Mouse (Mus musculus) limb, embryonic 10.5 days (tissue): Measurements from ENCODE around the gene Ttyh2. TPM values are rescaled to one million over a fixed set of nuclear protein-coding genes. Genes with fewer than 3 reads are reported as not detected.
"Not testable (repeated sequence)": the region's sequence is repeated elsewhere in the genome, so short reads cannot be mapped to it uniquely, and the experiment has no call there.

ENCODE experiments used
- DNase-seq: peaks from one replicate; pipeline ENCODE4 v3.0.0-alpha.2; 2017; ENCODE audit warnings: low spot score
- H3K27ac ChIP-seq: fragments of 300-500 bp; sonication (generic); 2 replicates; pipeline ENCODE4 v1.5.1; 2016; ENCODE audit warnings: mild to moderate bottlenecking
- H3K27me3 ChIP-seq: fragments of 300-500 bp; sonication (generic); 2 replicates; pipeline ENCODE4 v1.6.1; 2016; ENCODE audit warnings: low read depth, mild to moderate bottlenecking; ENCODE audit not compliant: poor library complexity, severe bottlenecking
- H3K36me3 ChIP-seq: fragments of 300-500 bp; sonication (generic); 2 replicates; pipeline ENCODE4 v1.6.1; 2016; ENCODE audit warnings: mild to moderate bottlenecking, moderate library complexity
- H3K4me1 ChIP-seq: fragments of 300-500 bp; sonication (generic); 2 replicates; pipeline ENCODE4 v1.6.1; 2016
- H3K4me3 ChIP-seq: fragments of 300-500 bp; sonication (generic); 2 replicates; pipeline ENCODE4 v1.5.1; 2016; ENCODE audit warnings: mild to moderate bottlenecking, moderate library complexity
- H3K9me3 ChIP-seq: fragments of 300-500 bp; sonication (generic); replicated peaks from 2 replicates; pipeline ENCODE4 v1.6.1; 2016; ENCODE audit warnings: mild to moderate bottlenecking
- WGBS: fragments of 180-500 bp; shearing (Covaris S2); methylation state at CpG from one replicate; pipeline ENCODE4 v1.1.7; 2016; 5-methylcytosine and 5-hydroxymethylcytosine counted together
- polyA plus RNA-seq: library from polyadenylated mRNA; unstranded; fragments of >200 nt; fragmentation: Nextera tagmentation; extraction: Ambion mirVana; gene quantifications from 2 replicates; pipeline ENCODE4 v1.2.1, GENCODE M21; 2016

The Ttyh2 gene
- polyA plus RNA-seq, 1 experiment from 2014 or later, result 9.2 TPM

DNA sequence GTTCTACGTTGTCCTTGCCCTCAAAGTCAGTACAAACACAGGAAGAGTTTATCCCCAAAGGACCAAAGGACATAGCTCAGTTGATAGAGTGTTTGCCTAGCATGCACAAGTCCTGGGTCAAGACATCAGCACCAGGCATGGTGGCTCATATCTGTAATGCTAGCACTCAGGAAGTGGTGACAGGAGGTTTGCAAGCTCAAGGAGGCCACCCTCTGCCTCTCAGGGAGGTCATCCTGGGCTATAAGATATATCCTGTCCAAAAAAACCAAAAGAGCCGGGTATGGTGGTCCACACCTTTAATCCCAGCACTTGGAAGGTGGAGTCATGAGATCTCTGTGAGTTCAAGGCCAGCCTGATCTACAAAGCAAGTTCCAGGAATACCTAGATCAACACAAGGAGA lies 9.8 kb upstream of the Ttyh2 start:
- Histone ChIP-seq H3K4me3 (no peak overlapping the region), H3K4me1 (peaks cover 17% of the 10 kb centered on the region), H3K27ac (no peak overlapping the region), H3K9me3 (no peaks in the 10 kb centered on the region), H3K36me3 (peaks cover 8% of the 10 kb centered on the region), H3K27me3 (peaks cover 25% of the 10 kb centered on the region)
- DNase-seq, result no peak
- 86% methylated on average over 2 of the region's 2 CpGs for WGBS

- H3K27ac ChIP-seq, result no peak overlapping the region
- H3K36me3 ChIP-seq, result peaks cover 21% of the 10 kb centered on the region
- DNase-seq, result no peak
- H3K9me3 ChIP-seq, result no peaks in the 10 kb centered on the region
- H3K4me1 ChIP-seq, result peaks cover 23% of the 10 kb centered on the region
- no peak overlapping the region for H3K4me3 ChIP-seq
- H3K27me3 ChIP-seq, result peaks cover 25% of the 10 kb centered on the region
- 11% methylated on average over 13 of the region's 13 CpGs for WGBS
These were observed 8.4 kb upstream of the Ttyh2 start for GRCm38 (mm10) chr11:114666786-114667185.

GRCm38 (mm10) chr11:114667236-114667931 lies 7.8 kb upstream of the Ttyh2 start:
- Histone ChIP-seq H3K4me3 (no peak overlapping the region), H3K9me3 (no peaks in the 10 kb centered on the region), H3K27ac (no peak overlapping the region), H3K36me3 (peaks cover 27% of the 10 kb centered on the region), H3K4me1 (peaks cover 24% of the 10 kb centered on the region), H3K27me3 (peaks cover 25% of the 10 kb centered on the region)
- WGBS, result 57% methylated on average over 17 of the region's 18 CpGs
- DNase-seq, result no peak

GRCm38 (mm10) chr11:114667932-114668285 lies 7.3 kb upstream of the Ttyh2 start:
- Histone ChIP-seq H3K4me1 (peaks cover 28% of the 10 kb centered on the region), H3K36me3 (peaks cover 33% of the 10 kb centered on the region), H3K27me3 (peaks cover 25% of the 10 kb centered on the region)
- 29% methylated on average over 11 of the region's 11 CpGs for WGBS
- not testable (repeated sequence) for H3K27ac ChIP-seq, H3K4me3 ChIP-seq, DNase-seq, H3K9me3 ChIP-seq

DNA sequence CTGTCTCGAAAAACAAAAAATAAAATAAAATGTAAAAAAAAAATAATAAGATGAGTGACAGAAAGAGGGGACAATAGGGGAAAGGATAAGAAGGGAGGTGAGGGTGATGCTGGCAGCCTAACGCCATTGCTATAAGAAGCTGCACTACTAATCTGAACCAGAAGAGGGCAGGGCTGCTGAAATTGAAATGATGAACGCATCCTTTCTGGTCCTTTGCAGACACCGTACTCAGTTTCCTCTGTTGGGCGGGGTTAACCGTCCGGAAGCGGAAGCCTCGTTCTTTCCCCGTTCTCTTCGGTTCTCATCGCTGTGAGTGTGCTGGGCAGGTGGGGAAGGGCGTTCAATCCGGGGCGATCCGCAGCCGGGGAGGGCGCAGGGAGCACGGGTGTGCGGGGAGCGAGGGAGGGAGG lies 6.9 kb upstream of the Ttyh2 start, which contains the start of gene Rpl38:
Gene Rpl38, plus strand, starts transcription at position 224 of the 410 bp plus-strand sequence.
- WGBS, result 1% methylated on average over 19 of the region's 21 CpGs
- DNase-seq, result peak; percentile 93
- Histone ChIP-seq H3K4me3 (peak within 1 kb of the TSS; percentile 94), H3K27me3 (peaks cover 25% of the 10 kb centered on the region), H3K27ac (peak within 1 kb of the TSS; percentile 96), H3K9me3 (no peaks in the 10 kb centered on the region), H3K36me3 (peaks cover 37% of the 10 kb centered on the region), H3K4me1 (peaks cover 31% of the 10 kb centered on the region)

DNA sequence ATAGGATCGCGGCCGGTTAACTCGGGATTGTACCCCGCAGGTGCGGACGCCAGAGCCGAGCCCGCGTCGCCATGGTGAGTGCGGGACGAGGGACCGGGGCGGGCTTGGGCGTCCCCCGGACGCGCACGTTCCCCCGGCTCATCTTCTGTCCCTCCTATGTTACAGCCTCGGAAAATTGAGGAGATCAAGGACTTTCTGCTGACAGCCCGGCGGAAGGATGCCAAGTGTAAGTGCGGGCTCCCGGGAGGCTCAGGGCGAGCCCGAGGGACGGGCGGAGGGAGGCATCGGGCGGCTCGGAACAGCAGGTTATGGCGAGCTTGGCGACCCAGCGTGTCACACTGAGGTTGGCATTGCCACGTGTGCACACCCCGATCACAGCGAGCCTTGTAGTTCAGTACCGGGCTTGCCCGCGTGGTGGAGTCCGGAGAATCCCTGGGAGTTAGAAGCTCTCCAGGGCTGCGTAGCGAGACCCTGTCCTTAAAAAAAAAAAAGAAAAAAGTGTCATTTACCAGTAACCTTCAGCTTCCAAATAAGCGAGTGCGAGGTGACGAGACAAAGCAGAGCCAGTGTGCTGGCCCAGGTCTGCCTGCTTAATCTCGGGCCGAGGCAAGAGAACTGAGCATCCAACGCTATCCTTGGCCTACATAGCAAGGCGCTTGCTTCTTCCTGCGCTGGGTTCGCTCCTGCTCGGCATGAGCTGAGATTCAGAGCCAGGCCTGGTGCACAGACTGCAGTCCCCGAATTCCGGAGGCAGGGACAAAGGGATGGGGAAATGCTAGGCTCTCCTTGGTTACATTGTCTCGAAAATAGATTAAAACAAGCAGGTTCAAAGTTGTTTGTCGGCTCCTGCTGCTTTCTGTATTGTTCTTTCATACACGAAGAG lies 6.2 kb upstream of the Ttyh2 start:
- H3K9me3 ChIP-seq, result no peaks in the 10 kb centered on the region
- WGBS, result under 1% methylated on average over 60 of the region's 60 CpGs
- H3K36me3 ChIP-seq, result peaks cover 43% of the 10 kb centered on the region

GRCm38 (mm10) chr11:114669651-114670168 lies 5.5 kb upstream of the Ttyh2 start:
- WGBS, result 19% methylated on average over 12 of the region's 12 CpGs
- no peak for DNase-seq
- Histone ChIP-seq H3K27ac (peak overlapping the region; percentile 96), H3K4me1 (peaks cover 39% of the 10 kb centered on the region), H3K4me3 (peak overlapping the region; percentile 94), H3K9me3 (no peaks in the 10 kb centered on the region), H3K27me3 (peaks cover 18% of the 10 kb centered on the region), H3K36me3 (peaks cover 49% of the 10 kb centered on the region)

More for the DNA sequence above, 6.2 kb upstream of the Ttyh2 start:
- Histone ChIP-seq H3K4me3 (peak overlapping the region; percentile 94), H3K27me3 (peaks cover 24% of the 10 kb centered on the region), H3K27ac (peak overlapping the region; percentile 96), H3K4me1 (peaks cover 34% of the 10 kb centered on the region)
- peak; percentile 84 for DNase-seq

DNA sequence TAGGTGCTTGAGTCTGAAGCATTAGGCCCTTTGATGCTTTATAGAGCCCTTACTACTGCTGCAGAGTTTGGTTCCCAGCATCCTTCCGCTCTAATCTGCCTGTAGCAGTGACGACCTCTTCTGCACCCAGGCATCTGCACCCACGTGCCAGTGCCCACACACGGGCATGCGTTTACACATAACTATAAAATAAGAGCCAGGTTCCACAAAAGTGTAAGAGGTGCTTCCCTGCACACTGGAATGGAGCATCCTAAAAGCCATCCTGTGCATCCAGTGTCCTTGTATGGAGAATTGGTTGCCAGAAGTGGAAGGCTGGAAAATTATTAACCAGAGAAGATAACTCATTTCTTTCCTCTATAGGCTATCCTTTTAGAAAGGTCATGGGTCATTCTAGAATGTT lies 4.1 kb upstream of the Ttyh2 start:
- Histone ChIP-seq H3K36me3 (peaks cover 49% of the 10 kb centered on the region), H3K9me3 (no peaks in the 10 kb centered on the region), H3K27me3 (peaks cover 11% of the 10 kb centered on the region), H3K4me3 (no peak overlapping the region), H3K4me1 (peaks cover 53% of the 10 kb centered on the region), H3K27ac (no peak overlapping the region)
- no peak for DNase-seq
- 92% methylated on average over 5 of the region's 5 CpGs for WGBS

DNA sequence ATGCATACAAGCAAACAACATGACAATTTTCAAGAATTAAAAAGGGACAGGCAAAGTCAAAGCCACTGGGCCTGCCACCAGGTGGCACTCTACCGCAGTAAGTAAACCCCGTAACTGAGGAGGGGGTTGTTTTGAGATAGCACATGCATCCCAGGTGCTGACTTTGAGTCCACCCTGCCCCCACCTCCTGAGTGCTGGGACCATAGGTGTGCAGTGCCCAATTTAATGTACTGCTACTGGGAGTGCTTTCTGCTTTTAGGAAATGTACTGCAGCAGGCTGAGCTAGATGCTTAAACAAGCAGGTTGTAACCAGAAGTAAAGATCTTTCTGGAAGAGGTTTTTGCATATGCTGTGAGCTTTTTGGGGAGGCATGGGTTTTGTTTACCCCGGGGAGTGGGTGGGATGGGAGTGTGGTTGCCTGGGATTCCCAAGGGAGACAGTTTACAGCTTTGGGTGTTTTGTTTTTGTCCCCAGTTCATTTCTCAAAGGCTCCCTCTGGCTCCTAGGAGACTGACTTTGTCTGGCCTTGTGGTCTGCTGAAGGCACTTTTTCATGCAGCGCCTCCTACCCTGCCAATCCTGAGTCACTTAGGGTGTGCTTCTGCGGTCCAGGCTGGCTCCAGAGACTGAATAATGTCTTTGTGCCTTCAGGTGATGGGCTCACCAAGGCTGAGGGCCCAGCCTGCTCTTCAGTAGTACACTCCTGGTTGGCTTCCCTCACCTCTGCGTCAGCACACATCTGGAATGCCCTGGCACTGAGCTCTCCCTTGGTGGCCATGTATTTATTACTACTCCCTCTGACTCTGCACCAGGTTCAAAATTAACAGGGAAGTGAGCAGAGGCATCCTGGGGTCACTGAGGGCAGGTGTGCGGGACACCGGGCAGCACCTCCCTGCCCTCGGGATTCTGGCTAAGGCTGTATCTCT lies 2.2 kb upstream of the Ttyh2 start:
- Histone ChIP-seq H3K27me3 (peaks cover 13% of the 10 kb centered on the region), H3K4me3 (no peak overlapping the region), H3K9me3 (no peaks in the 10 kb centered on the region), H3K4me1 (peaks cover 65% of the 10 kb centered on the region), H3K36me3 (peaks cover 49% of the 10 kb centered on the region), H3K27ac (peak overlapping the region; percentile 9; the same call in 1 of the 2 replicates)
- peak; percentile 71 for DNase-seq
- 64% methylated on average over 9 of the region's 9 CpGs for WGBS

DNA sequence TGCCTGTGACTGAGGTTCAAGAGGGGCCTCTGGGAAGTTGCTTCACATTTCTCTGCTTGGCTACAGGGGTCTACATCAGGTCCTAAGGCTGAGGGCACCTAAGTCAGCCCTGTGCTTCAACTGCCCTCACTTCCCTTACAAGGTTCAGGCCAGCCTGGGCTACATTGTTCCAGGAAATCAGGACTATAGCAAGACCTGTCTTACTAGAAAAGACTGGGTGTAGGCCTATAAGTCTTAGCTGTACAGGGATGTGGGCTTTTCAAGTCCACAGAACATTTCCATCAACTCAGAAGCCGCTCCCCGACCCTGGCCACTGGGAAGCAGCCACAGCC lies 1.5 kb upstream of the Ttyh2 start:
- DNase-seq, result no peak
- Histone ChIP-seq H3K27ac (peak overlapping the region; percentile 9; the same call in 1 of the 2 replicates), H3K9me3 (no peaks in the 10 kb centered on the region), H3K4me1 (peaks cover 65% of the 10 kb centered on the region), H3K4me3 (no peak overlapping the region), H3K27me3 (peaks cover 13% of the 10 kb centered on the region), H3K36me3 (peaks cover 49% of the 10 kb centered on the region)
- 85% methylated on average over 2 of the region's 2 CpGs for WGBS

DNA sequence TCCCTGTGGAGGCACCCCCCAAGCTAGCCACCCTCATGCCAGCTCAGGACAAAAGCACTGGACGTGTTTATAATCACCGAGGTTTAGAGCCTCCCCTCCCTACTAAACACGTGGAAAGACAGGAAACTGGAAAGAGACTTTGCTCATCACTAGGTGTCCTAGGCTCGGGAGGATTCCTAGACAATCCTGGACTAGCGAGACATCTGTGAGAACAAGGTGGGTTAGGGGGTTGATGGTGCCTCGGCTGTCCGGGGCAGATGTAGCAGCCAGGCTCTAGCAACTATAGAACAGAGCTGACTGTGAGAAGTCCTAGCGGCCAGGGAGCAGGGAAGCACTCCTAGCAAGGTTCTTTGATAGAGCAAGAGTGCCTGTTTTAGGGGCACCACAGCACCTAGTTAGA lies 1.1 kb upstream of the Ttyh2 start:
- DNase-seq, result no peak
- H3K27ac ChIP-seq, result no peak overlapping the region
- peaks cover 13% of the 10 kb centered on the region for H3K27me3 ChIP-seq
- H3K4me1 ChIP-seq, result peaks cover 64% of the 10 kb centered on the region
- peaks cover 49% of the 10 kb centered on the region for H3K36me3 ChIP-seq
- no peak overlapping the region for H3K4me3 ChIP-seq
- WGBS, result 50% methylated on average over 8 of the region's 8 CpGs
- no peaks in the 10 kb centered on the region for H3K9me3 ChIP-seq

DNA sequence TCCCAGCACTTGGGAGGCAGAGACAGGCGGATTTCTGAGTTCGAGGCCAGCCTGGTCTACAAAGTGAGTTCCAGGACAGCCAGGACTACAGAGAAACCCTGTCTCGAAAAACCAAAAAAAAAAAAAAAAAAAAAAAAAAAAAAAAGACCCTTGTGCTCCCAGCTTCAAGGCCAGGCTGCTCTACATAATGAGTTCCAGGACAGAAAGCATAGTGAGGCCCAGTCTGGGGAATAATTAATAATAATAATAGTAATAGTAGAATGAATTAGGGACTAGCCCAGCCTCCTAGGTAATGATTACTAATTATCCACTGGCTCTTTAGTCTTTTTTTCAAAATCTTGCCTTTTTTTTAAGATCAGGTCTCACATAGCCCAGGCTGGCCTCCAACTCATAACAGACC lies 435 bp upstream of the Ttyh2 start:
- not testable (repeated sequence) for DNase-seq, H3K9me3 ChIP-seq, H3K27ac ChIP-seq
- WGBS, result 82% methylated on average over 2 of the region's 3 CpGs
- peaks cover 58% of the 10 kb centered on the region for H3K4me1 ChIP-seq
- H3K27me3 ChIP-seq, result peaks cover 13% of the 10 kb centered on the region
- peak overlapping the region; percentile 70 for H3K4me3 ChIP-seq
- peaks cover 46% of the 10 kb centered on the region for H3K36me3 ChIP-seq
